Mouse (Mus musculus) mouse trophoblast stem cell (cell line): ENCODE results near the gene Dap3.
"Not testable (repeated sequence)": the region's sequence is repeated elsewhere in the genome, so short reads cannot be mapped to it uniquely, and the experiment has no call there.

ENCODE experiments used
- in situ Hi-C, 2 experiments: fragments of 300-500 bp; cut with MseI, MboI; formaldehyde crosslinking; loops; 2 replicates in 1 of 2; 3 replicates in 1 of 2; pipeline ENCODE4 v1.15.1; 2025

Gene Dap3

GRCm38 (mm10) chr3:88950576-88951326 lies at the start of gene Dap3, which contains the start of gene Ash1l:
Gene Dap3, minus strand, starts transcription at chr3:88951181.
Gene Ash1l, plus strand, starts transcription at chr3:88950622.
- in situ Hi-C loops = no loop called here

DNA sequence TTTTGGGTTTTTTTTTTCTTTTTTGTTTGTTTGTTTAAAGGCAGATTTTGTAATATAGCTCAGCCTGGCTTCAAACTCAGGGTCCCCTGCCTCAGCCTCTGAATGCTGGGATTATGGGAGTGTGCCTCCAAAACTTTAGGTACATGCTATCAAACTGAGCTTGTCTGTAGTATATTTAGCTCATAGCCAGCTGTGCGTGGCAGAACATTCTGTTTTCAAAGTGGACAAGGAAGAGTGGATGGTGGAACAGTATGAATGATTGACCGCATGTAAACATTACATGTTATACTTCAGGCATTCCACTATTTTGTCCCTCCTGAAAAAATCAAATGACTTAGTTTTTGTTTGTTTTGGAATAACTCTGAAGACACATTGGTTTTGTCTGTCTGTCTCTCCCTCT lies 41.8 kb upstream of the Dap3 start:
- in situ Hi-C loops = no loop called here

DNA sequence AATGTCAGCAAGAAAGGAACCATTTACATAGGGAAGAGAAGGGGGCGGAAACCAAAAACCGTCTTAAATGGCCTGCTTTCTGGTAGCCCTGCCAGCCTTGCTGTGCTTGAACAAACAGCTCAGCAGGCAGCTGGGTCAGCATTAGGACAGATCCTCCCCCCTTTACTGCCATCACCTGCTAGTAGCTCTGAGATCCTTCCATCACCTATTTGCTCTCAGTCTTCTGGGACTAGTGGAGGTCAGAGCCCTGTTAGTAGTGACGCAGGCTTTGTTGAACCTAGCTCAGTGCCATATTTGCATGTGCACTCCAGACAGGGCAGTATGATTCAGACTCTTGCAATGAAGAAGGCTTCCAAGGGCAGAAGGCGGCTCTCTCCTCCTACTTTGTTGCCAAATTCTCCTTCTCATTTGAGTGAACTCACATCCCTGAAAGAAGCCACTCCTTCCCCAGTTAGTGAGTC lies 33.0 kb upstream of the Dap3 start:
- in situ Hi-C loops = no loop called here

DNA sequence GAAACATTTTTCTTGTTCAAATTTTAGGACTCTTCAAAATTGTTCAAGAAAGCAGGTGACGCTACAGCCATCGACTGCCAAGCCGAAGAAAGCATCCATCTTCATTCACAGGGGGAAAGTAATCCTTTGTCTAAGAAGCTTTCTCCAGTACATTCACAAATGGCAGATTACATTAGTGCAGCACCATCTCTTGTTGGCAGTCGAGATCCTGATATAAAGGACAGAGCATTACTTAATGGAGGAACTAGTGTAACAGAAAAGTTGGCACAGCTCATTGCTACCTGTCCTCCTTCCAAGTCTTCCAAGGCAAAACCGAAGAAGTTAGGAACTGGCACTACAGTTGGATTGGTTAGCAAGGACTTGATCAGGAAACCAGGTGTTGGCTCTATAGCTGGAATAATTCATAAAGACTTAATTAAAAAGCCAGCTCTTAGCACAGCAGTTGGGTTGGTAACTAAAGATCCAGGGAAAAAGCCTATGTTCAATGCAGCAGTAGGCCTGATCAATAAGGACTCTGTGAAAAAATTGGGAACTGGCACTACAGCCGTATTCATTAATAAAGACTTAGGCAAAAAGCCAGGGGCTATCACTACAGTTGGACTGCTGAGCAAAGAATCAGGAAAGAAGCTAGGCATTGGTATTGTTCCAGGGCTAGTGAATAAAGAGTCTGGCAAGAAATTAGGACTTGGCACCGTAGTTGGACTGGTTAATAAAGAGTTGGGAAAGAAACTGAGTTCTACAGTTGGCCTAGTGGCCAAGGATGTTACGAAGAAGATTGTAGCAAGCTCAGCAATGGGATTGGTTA lies 30.4 kb upstream of the Dap3 start:
- in situ Hi-C loops = no loop called here

GRCm38 (mm10) chr3:88975012-88975411 lies 24.0 kb upstream of the Dap3 start:
- in situ Hi-C loops = no loop called here

DNA sequence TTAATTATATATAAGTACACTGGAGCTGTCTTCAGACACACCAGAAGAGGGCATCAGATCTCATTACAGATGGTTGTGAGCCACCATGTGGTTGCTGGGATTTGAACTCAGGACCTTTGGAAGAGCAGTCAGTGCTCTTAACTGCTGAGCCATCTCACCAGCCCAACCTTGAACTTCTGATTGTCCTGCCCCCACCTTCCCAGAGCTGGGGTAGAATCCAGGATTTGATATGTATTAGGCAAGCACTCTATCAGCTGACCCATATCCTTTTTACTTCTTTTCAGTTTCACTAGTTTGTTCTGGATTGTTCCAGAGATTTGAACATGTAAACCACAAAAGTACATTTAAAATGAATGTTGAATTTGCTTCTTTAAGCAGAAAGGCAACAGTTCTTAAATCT lies 12.2 kb upstream of the Dap3 start:
- in situ Hi-C loops = not testable (repeated sequence)

DNA sequence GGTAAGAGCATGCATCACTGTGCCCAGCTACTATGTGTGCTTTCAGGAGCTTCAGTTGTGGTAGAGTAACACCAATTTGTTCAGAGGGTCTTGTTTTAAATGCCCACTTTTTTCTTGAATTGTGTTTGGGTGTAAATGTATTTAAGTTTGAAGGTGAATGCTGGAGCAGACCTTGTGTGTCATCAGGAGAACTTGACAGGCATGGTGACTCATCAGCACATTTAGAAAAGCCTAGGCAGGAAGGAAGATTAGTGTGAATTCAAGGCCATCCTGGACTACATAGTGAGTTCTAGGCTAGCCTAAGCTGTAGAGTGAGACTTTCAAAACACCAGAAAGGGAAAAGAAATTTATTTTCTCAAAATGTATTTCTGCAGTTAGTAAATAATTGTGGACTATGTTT lies 2.8 kb upstream of the Dap3 start:
- in situ Hi-C loops = no loop called here

GRCm38 (mm10) chr3:88953246-88953645 lies 2.3 kb upstream of the Dap3 start:
- in situ Hi-C loops = no loop called here

DNA sequence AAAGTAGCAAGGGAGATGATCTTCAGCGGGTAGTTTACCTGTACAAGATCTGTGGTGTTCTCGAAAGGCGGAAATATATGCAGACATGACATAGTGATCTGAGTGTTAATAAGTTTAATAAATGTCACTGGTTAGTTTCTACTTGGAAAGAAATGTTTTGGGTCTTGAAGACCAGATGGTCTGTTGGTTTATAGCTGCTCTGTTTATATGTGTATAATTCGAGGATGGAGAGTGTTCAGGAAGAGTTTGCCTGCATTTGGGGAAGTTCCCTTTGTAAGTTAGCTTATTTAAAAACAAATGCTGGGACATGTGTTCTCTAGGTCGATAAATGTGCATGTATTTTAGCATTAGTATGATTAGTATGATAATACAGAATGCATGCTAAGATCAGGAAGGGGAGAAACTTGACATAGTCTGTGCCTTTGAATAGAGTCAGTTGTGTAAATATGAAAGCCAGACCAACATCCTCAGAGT lies 383 bp upstream of the Dap3 start:
- in situ Hi-C loops = no loop called here

DNA sequence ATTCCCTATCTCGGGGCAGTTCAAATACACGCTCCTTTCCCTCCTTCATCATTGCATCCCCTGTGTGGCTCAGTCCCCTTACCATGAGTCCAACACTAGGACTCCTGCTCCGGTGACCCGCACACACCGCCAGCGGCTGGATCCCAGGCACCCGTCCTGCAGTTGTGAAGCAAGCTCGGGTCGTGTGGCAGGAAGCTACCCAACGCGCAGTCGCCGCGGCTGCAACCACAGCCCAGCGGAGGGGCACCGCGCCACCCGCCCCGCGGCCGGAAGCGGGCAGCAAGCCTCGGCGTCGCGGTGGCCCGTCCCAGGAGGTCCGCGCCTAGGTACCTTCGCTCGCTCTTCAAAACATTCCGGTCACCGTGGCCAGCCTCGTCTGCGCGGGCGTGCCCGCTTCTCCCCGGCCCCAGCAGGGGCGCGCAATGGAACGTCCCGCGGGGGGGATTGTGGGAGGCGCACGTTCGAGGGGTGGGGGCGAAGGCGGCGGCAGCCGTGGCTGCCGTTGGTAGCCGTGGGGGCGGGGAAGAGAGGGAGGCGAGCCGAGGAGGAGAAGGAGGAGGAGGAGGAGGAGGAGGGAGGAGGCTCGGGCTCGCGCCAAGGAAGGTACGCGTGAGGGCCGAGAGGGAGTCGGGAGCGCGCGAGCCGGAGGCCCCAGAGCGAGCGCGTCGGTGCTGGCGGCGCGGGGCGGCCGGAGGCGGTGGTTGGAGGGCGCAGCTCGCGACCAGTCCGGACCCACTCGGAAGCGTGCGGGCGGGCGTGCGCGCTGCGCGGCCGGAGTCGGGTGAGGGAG lies 1.0 kb downstream of the Dap3 start:
- in situ Hi-C loops = no loop called here

- in situ Hi-C loops = no loop called here
Measured at GRCm38 (mm10) chr3:88944109-88944508, 6.9 kb downstream of the Dap3 start.

- in situ Hi-C loops = no loop called here
Measured at GRCm38 (mm10) chr3:88942316-88942880, 8.6 kb downstream of the Dap3 start.

DNA sequence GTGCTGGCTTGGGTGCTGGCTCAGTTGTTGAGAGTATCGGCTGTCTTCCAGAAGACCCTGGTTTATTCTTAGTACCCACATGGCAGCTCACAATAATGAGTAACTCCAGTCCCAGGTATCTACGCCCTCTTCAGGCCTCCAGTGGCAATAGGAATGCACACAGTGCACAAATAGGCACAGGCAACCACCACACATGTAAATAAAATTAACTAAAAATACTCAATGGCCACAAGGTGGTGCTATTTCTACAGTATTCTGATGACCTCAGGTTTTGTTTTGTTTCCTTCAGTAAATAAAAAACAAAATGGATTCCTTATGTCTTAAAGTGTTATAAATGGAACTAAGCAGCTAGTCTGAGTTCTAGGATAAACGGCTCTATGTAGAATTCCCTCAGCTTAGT lies 11.2 kb downstream of the Dap3 start:
- in situ Hi-C loops = no loop called here

- in situ Hi-C loops = no loop called here
Measured at GRCm38 (mm10) chr3:88939071-88939470, 11.9 kb downstream of the Dap3 start.

- in situ Hi-C loops = no loop called here
Measured at GRCm38 (mm10) chr3:88929501-88929900, 21.5 kb downstream of the Dap3 start.

- in situ Hi-C loops = no loop called here
Measured at GRCm38 (mm10) chr3:88925651-88926050, 25.3 kb downstream of the Dap3 start.

- in situ Hi-C loops = no loop called here
Measured at GRCm38 (mm10) chr3:88923989-88924591, 26.9 kb downstream of the Dap3 start.

- in situ Hi-C loops = no loop called here
Measured at GRCm38 (mm10) chr3:88921411-88921810, 29.6 kb downstream of the Dap3 start.

DNA sequence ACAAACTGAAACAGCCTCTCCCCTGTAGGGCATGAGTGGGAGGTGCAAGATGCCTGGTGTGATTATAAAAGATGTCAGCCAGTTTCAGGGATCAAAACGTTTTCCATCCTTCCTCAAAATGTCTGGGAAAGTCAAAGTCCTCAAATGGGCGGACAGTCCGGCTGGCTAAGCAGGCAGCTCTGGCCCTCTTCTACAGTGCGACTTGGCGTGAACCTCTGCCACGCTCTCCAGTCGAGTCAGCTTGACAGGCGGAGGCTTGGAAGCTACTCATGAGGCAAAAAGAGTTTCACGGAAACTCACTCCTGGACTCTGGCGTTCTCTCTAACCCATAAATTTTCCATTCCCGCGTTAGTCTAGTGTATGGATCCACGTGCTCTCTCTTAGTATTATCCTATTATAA lies 32.0 kb downstream of the Dap3 start:
- in situ Hi-C loops = loop anchor here in 1 of 2 experiments (10.0 kb wide), 1 partner anchor 64 kb away; no protein-coding TSS in a partner anchor

- in situ Hi-C loops = loop anchor here in 1 of 2 experiments (10.0 kb wide), 1 partner anchor 60 kb away; no protein-coding TSS in a partner anchor
Measured at GRCm38 (mm10) chr3:88914384-88914810, 36.6 kb downstream of the Dap3 start.
